Mouse (Mus musculus): ENCODE results near the gene Lingo4. TPM values are rescaled to one million over a fixed set of nuclear protein-coding genes. Genes with fewer than 3 reads are reported as not detected.

Gene Lingo4
- polyA plus RNA-seq, 1 experiment from 2014 or later = 0.46 TPM

Other genes with a start within 250 kb of the Lingo4 start
- not detected in 2 replicates for gene Gm10696, start 220.3 kb upstream of the Lingo4 start, polyA plus RNA-seq (2015; fragmentation: Nextera tagmentation; extraction: Ambion mirVana)
- not detected in 2 replicates for gene Gm5286, start 201.8 kb upstream of the Lingo4 start, polyA plus RNA-seq (2015; fragmentation: Nextera tagmentation; extraction: Ambion mirVana)
- not detected in 2 replicates for gene Gm4778, start 134.5 kb upstream of the Lingo4 start, polyA plus RNA-seq (2015; fragmentation: Nextera tagmentation; extraction: Ambion mirVana)
- 12.4 and 13.0 TPM in 2 replicates for gene Them4, start 88.4 kb upstream of the Lingo4 start, polyA plus RNA-seq (2015; fragmentation: Nextera tagmentation; extraction: Ambion mirVana)
- gene Them5, start 56.4 kb upstream of the Lingo4 start, polyA plus RNA-seq (2015; fragmentation: Nextera tagmentation; extraction: Ambion mirVana) = 0.14 TPM in 1 of 2 replicates, not detected in the other
- 0.22 and 0.54 TPM in 2 replicates for gene C2cd4d, start 36.1 kb upstream of the Lingo4 start, polyA plus RNA-seq (2015; fragmentation: Nextera tagmentation; extraction: Ambion mirVana)
- 10.1 and 15.1 TPM in 2 replicates for gene Rorc, start 25.7 kb upstream of the Lingo4 start, polyA plus RNA-seq (2015; fragmentation: Nextera tagmentation; extraction: Ambion mirVana)
- gene Tdrkh, start 14.8 kb downstream of the Lingo4 start, polyA plus RNA-seq (2015; fragmentation: Nextera tagmentation; extraction: Ambion mirVana) = 10.1 and 12.2 TPM in 2 replicates
- 64.6 and 71.6 TPM in 2 replicates for gene Mrpl9, start 44.8 kb downstream of the Lingo4 start, polyA plus RNA-seq (2015; fragmentation: Nextera tagmentation; extraction: Ambion mirVana)
- gene Oaz3, start 45.4 kb downstream of the Lingo4 start, polyA plus RNA-seq (2015; fragmentation: Nextera tagmentation; extraction: Ambion mirVana) = 0.49 and 0.72 TPM in 2 replicates
- gene Celf3, start 79.8 kb downstream of the Lingo4 start, polyA plus RNA-seq (2015; fragmentation: Nextera tagmentation; extraction: Ambion mirVana) = 1.7 and 1.8 TPM in 2 replicates
- 4.7 and 5.0 TPM in 2 replicates for gene Riiad1, start 81.8 kb downstream of the Lingo4 start, polyA plus RNA-seq (2015; fragmentation: Nextera tagmentation; extraction: Ambion mirVana)
- gene Snx27, start 184.2 kb downstream of the Lingo4 start, polyA plus RNA-seq (2015; fragmentation: Nextera tagmentation; extraction: Ambion mirVana) = 30.5 and 31.2 TPM in 2 replicates
- gene Gm10972, start 244.6 kb downstream of the Lingo4 start, polyA plus RNA-seq (2015; fragmentation: Nextera tagmentation; extraction: Ambion mirVana) = not detected in 2 replicates

All from heart, embryonic 16.5 days (tissue).